Mouse (Mus musculus): ENCODE data around the gene Popdc3.
"Not testable (repeated sequence)": the region's sequence is repeated elsewhere in the genome, so short reads cannot be mapped to it uniquely, and the experiment has no call there.

The Popdc3 gene

DNA sequence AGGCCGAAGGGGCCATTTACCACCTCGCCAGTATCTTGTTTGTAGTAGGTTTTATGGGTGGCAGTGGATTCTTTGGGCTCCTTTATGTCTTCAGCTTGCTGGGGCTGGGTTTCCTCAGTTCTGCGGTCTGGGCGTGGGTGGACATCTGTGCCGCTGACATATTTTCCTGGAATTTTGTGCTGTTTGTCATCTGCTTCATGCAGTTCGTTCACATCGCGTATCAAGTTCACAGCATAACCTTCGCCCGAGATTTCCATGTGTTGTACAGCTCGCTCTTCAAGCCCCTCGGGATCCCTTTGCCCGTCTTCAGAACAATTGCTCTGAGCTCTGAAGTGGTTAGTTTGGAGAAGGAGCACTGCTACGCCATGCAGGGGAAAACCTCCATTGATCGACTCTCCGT lies 137.0 kb downstream of the Popdc3 start:
- DNase-seq (ENCODE audit: low read depth): no peak

DNA sequence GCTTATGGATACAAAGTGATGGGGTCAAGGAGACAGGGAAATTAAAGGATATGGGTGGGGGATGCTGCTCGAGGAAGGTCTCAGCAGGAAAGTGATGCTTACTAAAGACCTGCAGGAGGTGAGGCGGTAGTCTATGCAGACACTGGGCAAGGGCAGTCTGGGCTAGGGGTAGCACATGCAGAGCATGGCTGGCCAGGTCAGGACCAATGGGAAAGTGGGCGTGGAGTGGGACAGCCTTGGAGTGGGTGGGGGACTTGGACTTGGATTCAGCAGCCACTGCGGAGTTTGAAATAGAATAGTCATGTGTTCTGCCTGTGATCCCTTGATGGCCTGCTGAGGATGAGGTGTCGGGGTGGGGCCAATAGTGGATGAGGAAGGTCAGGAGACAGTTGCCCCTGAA lies 141.0 kb downstream of the Popdc3 start:
- no peak for DNase-seq (ENCODE audit: low read depth)

DNA sequence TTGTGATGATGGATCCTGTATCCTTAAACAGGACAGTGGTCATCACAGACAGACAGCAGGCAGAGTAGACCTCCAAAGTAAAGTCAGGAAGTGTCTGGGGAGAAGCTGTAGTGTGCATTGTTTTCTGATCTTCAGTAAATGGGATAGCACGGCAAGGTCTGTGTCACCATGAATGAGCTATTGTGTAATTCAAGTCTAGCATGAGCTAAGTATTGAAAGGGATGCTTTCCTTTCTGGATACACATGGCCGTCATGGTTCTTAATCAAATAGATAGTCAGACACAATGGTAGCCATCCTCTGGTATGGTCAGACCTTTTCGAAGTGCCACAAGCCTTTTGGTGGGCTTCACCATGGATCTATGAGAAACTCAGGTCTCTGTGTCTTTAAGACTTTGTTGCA lies 142.4 kb downstream of the Popdc3 start:
- no peak for DNase-seq (ENCODE audit: low read depth)

DNA sequence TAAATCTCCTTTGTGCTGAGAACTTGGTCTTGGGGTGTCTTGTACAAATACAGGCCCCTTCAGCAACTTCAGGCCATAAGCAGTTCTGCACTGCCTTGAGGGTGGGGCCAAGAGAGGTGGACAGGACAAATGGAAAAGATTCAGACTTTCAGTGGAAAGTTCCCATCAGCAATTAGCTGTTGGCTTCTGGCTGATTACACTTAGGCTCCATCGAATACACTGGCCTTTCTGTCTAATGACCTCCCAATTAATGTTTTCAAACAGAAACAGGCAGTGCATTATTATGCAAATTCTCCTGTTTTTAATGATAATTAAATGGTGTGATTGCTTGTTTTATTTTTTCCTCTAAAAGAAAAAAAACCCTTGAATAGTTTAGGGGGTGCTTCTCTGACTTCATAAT lies 146.3 kb downstream of the Popdc3 start:
- DNase-seq (ENCODE audit: low read depth): no peak

DNA sequence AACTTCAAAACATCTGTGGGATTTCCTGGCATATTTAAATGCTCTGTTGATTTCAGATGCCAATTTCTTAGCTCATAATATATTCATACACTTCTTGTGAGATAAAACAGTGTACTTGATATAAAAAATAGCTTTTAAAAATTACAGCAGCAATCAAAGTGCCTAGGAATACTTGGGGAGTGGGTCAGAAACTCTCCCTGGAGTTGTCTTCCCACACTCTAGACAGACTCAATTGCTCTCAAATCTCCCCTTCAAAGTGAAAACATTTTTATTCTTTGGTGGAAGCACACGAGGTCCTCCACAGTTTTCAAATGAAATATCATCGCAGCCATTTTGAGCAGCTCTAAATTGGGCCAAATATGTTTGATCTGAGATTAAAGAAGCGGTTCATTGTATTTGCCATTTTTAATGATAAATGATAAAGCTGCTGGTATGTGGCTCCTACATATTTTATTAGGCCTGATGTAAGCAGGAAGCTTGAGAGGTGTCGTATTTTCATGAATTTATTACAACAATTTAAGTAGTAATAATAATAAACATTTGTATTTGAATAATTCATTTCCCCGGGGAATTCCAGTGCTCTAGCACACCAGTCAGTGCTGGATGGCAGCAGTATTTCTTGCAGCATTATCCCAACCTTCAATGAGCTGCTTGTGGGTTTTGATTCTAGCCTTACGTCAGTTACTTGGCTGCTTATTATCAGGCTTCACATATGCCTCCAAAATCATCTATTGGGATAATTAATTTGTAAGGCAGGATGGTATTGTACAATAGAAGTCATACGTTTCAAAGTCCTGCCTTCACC lies 150.5 kb downstream of the Popdc3 start:
- no peak for DNase-seq (ENCODE audit: low read depth)

DNA sequence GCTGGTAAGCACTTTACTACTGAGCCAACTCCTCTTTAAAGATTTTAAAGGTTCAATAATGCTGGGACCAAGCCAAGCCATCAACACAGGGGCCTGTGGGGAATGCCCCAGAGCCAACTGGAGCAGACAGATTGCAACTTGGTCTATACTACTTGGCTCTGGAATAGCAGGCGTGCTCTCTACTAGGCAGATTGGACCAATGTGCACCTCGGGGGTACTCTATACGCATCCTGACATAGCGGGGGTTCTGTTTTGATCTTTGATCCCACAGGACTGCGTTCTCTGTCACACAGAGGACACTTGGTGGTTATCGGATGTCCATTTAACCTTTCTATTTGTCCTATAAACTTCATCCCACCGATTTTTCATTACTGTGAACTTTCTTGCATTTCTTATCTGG lies 157.0 kb downstream of the Popdc3 start:
- DNase-seq (ENCODE audit: low read depth): no peak

DNA sequence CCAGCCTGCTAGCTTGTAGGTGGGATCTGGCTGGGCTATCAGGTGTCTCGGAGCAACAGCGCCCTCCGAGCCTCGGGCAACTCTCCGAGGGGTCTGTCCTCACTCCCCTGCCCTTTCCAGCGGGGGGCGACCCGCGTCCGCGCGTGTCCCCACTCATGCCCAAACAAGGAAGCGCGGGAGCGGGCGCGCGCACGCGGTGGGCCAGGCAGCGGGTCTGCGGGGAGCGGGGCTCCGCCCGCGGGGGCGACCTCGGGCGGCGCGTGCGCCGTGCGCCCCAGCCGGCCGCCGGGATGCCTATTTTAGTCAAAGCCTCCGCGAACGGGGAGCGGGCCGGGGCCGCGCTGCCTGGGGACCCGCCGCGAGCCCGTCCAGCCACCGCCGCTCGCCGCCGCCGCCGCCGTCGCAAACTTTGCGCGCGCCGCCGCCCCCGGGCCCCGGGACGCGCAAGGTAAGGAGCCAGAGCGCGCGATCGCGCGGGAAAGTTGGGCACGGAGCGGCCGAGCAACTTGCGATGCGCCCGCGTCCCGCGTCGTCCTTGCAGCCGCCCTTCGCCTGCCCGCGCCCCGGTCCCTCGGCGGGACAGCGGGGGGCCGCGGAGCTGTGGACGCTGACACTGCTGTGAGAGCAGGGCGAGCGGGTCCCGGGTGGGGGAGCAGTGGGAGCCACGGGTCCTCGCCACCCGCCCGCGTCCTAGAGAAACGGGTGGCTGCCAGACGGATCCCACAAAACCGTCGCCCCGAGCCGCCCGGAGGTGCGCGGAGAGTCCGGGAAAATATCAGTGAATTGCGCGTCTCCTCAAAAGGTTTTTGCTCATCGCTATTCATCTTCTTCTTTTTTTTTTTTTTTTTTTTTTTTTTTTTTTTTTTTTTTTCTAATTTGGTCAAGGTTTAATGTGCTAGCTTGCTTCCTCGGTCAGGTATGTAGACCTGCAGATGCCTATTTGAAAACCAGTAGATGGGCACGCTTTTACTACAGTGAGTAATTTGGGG lies 157.8 kb downstream of the Popdc3 start, which contains the start of gene Bves:
Bves (plus strand) TSS at position 339 of the 989 bp plus-strand sequence.
- DNase-seq (ENCODE audit: low read depth): no peak

DNA sequence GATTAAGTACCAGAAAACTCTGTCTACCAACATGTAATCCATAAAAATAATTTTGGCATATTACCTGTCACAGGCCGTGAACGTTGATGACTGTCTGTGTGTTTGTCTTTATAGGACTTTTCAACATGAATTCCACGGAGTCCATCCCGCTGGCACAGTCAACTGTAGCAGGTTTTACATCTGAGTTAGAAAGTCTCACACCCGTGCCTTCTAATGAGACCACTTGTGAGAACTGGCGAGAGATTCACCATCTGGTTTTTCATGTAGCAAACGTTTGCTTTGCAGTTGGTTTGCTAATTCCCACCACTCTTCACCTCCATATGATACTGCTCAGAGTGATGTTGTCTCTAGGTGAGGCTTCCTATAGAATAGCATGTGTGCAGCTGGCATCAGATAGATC lies 161.2 kb downstream of the Popdc3 start:
- no peak for DNase-seq (ENCODE audit: low read depth)

DNA sequence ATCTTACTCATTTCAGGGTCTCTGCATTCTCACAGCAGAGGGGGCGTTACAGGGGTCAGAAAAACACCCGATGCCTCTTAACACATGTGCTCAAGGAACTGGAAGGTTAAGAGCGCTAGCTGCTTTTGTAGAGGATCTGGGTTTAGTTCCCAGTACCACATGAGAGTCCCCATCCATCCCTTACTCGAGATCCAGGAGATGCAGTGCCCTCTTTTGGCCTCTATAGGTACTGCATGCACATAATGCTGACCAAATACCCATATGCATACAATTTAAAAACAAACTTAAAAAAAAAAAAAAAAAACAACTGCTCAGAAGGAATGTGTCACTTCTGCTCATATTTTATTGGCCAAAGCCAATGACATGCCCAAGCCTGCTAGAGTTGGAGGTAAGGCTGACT lies 166.5 kb downstream of the Popdc3 start:
- no peak for DNase-seq (ENCODE audit: low read depth)

DNA sequence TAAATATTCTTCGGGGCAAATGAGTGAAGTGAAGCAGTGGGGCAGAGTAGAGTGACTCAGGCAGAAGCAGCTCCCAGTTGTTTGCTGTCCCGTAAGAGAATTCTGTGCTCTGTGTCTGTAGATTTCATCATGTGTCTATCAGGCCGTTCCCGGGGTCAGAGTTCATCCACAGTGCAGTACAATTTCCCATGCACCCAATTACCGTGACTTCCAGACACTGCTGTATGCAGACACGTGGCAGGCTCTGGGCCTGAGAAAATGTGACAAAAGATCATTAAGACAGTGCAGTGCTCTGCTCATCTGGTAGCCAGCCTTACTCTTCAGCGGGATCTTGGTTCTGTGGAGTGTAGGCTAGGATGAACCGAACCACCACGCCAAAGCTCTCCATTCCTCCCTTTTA lies 167.3 kb downstream of the Popdc3 start:
- DNase-seq (ENCODE audit: low read depth): no peak

DNA sequence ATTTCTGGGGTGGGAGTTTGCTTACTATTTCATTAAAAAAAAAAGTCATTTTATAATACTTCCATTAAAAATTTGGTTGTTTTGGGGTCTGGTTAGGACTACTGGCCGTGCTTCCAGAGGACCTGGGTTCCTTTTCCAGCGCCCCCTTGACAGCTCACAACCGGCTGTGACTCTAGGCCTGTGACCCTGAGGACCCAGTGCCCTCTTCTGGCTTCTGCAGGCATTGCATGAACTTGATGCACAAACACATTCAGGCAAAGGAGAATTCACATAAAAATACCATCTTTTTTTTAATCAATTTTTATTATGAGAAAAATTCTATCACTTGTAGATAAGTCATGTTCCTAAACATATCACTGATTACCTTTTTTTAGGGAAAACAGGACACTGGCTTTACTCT lies 170.2 kb downstream of the Popdc3 start:
- DNase-seq (ENCODE audit: low read depth): not testable (repeated sequence)

DNA sequence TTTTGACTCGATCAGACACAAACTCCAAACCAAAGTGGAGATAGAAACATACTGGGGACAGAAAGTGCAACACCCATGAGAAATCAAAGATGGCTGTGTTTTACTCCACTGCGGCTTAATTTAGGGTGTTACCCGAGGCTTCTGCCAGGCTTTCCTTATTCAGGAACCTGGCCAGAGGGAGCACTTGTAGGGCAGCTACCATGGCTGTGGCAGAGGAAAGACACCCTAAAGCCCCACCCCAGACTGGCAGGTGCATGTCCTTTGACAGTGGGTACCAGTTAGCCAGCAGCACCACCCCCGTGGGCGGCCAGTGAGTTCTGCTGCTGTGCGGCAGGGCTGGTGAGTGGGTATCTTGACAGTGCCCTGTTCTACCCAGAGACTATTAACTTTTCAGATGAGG lies 178.2 kb downstream of the Popdc3 start:
- DNase-seq (ENCODE audit: low read depth): no peak

DNA sequence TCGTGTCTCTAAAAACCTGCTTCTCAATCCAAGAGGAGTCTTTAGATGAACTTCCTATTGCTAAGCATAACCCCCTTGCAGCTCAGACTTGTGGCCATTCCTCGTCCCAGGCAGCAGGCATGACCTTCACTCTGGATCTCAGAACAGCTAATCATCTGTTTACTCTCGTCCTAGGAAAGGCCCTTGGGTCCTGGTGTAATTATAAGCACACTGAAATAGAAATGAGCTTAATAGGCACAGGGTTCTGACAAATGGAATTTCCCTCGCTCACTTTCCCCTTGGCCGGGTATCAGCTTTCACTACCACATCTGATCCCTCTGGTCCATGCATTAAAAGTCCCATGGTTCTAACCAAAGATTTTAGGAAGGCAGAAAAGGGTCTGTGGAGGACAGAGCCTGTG lies 185.5 kb downstream of the Popdc3 start:
- DNase-seq (ENCODE audit: low read depth): no peak

DNA sequence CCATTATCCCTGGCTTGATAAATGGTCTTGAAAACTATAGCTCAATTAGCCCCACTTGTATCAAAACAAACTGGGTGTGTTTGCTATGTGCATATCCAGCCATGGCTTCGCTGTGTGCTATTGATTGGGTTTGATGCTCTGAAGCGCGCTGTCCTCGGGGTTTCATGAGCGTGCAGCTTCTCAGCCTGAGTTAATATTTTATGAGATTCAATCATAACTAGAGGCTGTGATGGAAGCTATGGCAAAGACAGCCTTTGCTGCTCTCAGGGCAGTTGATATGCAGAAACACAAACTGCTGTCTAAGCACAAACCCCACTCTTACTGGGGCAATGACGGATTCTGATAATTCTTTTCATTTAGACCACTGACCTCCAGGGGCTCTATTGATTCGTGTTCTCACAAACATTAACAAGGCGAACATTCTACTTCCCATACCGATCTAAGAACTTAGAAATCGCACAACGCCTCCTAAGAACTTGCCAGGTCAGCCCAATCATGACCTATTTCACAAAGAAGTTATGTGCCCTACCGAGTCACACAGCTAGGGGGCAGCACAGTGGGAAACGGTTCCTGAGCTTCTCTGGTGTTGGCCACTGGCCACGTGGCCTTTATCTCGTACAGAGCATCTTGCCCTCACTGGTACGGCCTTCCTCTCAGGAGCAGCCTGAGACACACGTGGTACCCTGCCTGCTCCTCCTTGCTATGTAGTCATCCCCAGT lies 189.2 kb downstream of the Popdc3 start:
- no peak for DNase-seq (ENCODE audit: low read depth)

Data from fibroblast of lung, adult 2 months (primary cell).